Mouse (Mus musculus) ovary, postnatal 10 days (tissue): ENCODE results near the gene Cyp2a4.
"Not testable (repeated sequence)": the region's sequence is repeated elsewhere in the genome, so short reads cannot be mapped to it uniquely, and the experiment has no call there.

Experiments
- DNase-seq: peaks from one replicate; pipeline ENCODE4 v3.0.0; 2022; ENCODE audit warnings: low spot score

Gene Cyp2a4

GRCm38 (mm10) chr7:26306926-26307325, at the start of gene Cyp2a4:
TSS of gene Cyp2a4 (plus strand) at chr7:26307169.
- DNase-seq, result not testable (repeated sequence)

- DNase-seq, result not testable (repeated sequence)
Measured at GRCm38 (mm10) chr7:26260034-26260433, 46.9 kb upstream of the Cyp2a4 start, which contains the start of gene Vmn1r184. TSS of gene Vmn1r184 (plus strand) at chr7:26260334.

DNA sequence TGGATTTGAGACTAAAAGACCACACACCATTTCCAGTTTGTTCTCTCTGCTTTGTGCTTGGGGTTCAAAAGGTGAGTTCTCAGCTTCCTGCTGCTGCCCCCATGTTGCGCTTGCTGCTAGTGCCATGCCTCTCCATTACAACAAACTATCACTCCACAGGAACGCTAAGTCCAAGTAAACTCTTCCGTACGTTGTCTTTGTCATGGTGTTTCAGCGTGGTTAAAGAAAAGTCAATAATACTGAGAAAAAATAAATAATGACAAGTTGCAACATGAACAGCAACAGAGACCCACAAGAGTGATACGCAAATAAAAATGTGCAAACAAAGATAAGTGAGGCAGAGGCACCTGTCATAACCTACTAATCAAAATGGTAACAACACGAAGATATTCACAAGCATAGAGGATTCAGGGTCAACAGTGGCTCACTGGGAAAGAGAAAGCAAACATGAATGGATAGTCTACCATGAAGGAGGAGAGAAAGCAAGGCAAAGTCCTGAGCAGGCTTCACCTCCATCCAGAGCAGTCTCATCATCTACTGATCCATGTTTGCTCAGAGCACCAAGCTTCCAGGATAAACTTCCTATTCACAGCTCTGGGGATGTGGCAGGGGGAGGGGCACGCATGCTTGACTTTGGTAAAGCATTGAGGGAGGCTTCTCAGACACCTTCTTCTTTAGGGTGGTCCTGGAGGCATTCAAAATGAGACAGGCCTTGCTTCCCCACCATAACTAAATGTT, 3.4 kb upstream of the Cyp2a4 start:
- DNase-seq, result not testable (repeated sequence)

DNA sequence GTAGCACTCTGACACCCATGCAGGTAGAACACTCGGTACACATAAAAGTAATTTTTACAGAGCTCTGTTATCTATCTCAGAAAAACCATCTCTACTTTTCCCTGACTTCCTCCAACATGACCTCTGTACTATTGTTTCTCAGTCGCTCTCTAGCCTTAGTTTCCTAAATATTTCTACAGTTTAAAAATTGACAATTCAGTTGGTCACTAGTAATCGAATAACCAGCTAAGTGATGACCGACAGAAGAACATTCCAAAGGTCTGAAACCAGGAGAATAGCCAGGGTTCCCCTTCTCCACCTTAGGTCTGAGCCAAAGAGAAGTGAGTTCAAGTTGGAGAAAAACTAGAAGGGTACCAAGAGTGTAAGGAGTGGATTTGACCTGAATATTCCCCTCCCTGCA, 4.8 kb downstream of the Cyp2a4 start:
- DNase-seq, result not testable (repeated sequence)

DNA sequence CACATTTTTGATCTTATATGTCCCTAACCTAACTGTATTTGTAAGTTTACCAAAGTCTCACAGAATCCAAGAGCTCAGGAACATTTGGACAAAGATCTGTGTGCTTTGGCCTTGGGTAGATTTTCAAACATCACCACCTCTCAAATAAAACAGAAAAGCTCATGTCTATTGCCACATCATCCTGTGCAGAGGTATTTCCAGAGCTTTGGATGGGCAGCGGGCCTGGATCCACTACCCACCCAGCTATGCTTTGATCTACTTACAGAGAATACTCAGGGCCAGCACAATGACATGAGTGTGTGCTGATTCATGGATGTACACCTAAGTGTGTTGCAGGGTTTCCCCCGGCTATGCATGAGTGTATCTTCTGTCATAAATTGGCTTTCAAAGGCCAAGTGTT, 8.2 kb downstream of the Cyp2a4 start:
- not testable (repeated sequence) for DNase-seq

GRCm38 (mm10) chr7:26315809-26316208, 8.8 kb downstream of the Cyp2a4 start:
- not testable (repeated sequence) for DNase-seq

GRCm38 (mm10) chr7:26320361-26320760, 13.4 kb downstream of the Cyp2a4 start:
- DNase-seq, result not testable (repeated sequence)

GRCm38 (mm10) chr7:26350177-26350576, 43.2 kb downstream of the Cyp2a4 start:
- not testable (repeated sequence) for DNase-seq

DNA sequence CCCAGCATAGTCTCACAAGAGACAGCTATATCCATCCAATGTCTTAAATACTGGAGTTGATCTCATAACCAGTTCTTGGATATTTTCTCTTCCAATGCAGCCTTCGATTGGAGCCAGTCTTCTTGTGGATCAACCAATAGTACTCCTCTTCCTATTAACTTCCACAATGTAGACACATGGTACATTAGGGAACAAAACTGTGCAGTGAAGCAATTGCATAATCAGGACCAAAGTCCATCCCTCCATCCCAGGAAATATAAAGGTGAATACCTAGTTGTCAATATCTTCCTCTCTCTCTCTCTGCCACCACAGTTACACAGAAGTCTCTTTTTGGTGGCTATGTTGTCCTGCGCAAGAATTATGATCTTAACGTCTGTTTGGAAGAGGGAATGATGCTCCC, 45.3 kb downstream of the Cyp2a4 start:
- not testable (repeated sequence) for DNase-seq

DNA sequence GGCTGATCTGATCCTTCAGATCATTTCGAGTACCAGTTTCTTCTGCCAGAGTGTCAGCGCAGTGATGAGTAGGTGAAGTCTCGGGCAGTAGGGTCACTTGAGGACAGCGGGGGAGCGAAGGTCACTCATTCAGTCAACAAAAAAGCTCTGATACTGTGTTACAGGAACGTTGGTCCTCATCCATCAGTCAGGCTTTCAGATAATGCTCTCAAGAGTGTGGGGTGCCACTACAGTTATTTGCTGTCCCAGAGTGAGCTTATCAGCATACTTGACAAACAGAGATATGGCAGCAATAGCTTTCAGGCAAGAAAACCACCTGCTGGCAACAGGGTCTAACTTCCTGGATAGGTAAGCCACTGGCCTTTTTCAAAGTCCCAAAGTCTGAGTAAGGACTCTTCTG, 49.8 kb downstream of the Cyp2a4 start:
- DNase-seq, result not testable (repeated sequence)
